Mouse (Mus musculus): ENCODE measurements around the gene Olfr427. TPM values are rescaled to one million over a fixed set of nuclear protein-coding genes. Genes with fewer than 3 reads are reported as not detected.

Gene Olfr427
- total RNA-seq, 2 experiments from 2014 or later = not detected

Other genes with a start within 250 kb of the Olfr427 start
- gene Ifi211, start 183.8 kb upstream of the Olfr427 start, total RNA-seq (2021) = 1 to 10 TPM; 1.1 to 4.1 TPM
- gene Mndal, start 154.4 kb upstream of the Olfr427 start, total RNA-seq (2021) = 10 to 100 TPM; 13.3 to 16.8 TPM
- gene Ifi203, start 154.2 kb upstream of the Olfr427 start, total RNA-seq (2021) = 10 to 100 TPM; 10.8 to 21.2 TPM
- gene Ifi202b, start 114.1 kb upstream of the Olfr427 start, total RNA-seq (2021) = not detected
- gene Ifi205, start 65.1 kb upstream of the Olfr427 start, total RNA-seq (2021) = 10 to 100 TPM in 1 of 2 experiments, 1 to 10 TPM in 1; 6.7 to 18.7 TPM
- gene Olfr433, start 56.2 kb upstream of the Olfr427 start, total RNA-seq (2021) = not detected
- gene Olfr432, start 47.7 kb upstream of the Olfr427 start, total RNA-seq (2021) = not detected
- not detected for gene Olfr430, start 30.3 kb upstream of the Olfr427 start, total RNA-seq (2021)
- gene Olfr429, start 12.6 kb upstream of the Olfr427 start, total RNA-seq (2021) = not detected
- not detected for gene Olfr231, start 24.3 kb downstream of the Olfr427 start, total RNA-seq (2021)
- not detected for gene Olfr424, start 34.6 kb downstream of the Olfr427 start, total RNA-seq (2021)
- gene Olfr420, start 58.7 kb downstream of the Olfr427 start, total RNA-seq (2021) = not detected
- gene Spta1, start 75.9 kb downstream of the Olfr427 start, total RNA-seq (2021) = 10 to 100 TPM in 1 of 2 experiments, 1 to 10 TPM in 1; 9.2 to 12.0 TPM
- gene Olfr419, start 155.2 kb downstream of the Olfr427 start, total RNA-seq (2021) = not detected
- gene Mptx1, start 233.6 kb downstream of the Olfr427 start, total RNA-seq (2021) = not detected